Mouse (Mus musculus): ENCODE results near the gene Gfod1.

Gfod1 gene

DNA sequence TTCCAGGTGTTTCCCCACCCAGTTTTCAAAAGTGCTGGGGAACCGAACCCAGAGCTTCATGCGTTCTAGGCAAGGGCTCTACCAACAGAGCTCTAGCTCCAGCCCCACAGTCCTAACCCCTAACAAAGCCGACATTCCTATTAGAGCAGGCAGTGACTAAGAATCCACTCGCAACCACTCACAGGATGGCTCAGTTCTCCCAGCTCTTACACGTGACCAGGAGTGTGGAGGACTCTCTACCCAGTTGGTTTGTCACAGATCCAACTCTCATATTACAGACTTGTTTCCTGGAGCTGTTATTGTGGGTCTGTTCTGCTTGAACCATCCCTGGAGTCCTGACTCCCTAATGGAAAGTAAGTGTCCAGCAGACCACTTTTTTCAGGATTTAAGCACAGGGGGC is 40.3 kb downstream of the Gfod1 start:
- no peak for DNase-seq (ENCODE audit: low read depth, low spot score)

DNA sequence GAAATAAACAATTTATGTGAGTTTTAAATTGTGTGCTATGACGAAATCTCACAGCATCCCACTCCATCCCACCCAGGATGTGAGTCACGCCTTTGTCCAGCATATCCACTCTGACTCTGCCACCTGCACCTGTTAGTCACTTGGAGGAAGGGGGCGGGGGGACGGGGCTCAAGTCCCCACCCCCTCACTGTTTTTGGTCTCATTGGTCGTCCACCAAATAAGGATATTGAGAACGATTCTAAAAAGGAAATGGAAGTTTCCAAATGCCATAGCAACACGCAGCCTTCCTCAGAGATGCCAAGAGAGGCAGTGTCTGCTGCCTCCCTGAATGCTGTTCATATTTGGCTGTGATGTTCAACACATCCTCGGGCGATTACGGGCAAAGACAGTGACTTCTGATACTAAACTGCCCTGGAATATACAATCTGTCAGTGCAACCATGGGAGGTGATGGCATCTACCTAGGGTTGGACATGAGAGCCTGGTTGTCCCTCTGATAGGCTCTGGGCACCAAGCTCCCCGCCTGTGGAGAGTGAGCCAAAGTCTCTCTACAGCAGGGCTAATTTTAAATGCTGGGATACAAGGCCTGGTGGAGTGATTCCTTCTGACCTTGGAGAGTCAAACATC is 41.7 kb downstream of the Gfod1 start:
- no peak for DNase-seq (ENCODE audit: low read depth, low spot score)

DNA sequence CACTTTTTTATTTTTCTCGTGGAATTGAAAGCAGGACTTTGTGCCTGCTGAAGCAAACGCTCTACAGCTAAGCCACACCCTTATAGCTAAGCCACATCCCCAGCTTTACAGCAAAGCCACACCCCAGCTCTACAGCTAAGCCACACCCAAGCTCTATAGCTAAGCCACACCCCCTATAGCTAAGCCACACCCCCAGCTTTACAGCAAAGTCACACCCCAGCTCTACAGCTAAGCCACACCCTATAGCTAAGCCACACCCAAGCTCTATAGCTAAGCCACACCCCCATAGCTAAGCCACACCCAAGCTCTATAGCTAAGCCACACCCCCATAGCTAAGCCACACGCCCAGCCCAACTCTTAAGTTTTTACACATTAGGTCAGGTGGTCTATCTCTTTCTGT is 42.7 kb downstream of the Gfod1 start:
- no peak for DNase-seq (ENCODE audit: low read depth, low spot score)

- no peak for DNase-seq (ENCODE audit: low read depth, low spot score)
Measured at GRCm38 (mm10) chr13:43260731-43261130, 43.2 kb downstream of the Gfod1 start.

DNA sequence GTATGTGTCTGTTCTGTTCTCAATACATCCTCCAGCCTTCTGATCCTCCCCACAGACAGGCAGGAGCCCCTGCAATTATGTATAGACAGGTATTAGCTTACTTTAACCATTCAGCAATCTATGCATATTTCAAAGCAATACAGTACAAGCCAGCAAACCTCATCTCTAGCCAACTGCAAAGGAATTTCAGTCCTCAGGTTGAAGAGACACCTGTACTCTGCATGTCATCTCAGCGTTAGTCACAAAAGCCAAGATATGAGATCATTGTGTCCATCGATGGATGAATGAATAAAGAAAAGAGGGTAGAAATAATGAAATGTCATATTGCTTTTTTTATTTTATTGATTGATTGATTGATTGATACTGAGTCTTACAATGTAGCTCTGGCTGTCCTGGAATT is 47.5 kb downstream of the Gfod1 start:
- no peak for DNase-seq (ENCODE audit: low read depth, low spot score)

DNA sequence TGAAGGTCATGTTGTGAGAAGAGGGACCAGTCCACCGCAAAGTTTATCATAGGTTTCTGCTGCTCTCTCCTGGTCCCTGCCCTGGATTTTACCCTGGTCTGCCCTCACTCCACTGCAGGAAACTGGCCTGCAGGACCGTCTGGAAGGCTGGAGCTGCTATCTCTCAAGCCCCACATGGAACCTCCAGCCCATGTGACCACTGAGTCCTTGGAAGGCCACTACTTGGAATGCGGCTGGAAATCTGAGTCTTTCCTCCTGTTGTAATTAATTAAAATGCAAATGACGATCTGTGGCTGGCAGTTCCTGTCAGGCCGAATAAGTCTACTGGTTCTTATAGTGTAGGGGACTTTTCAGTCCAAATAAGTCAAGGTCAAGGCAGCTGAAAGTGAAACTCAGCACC is 50.4 kb downstream of the Gfod1 start:
- no peak for DNase-seq (ENCODE audit: low read depth, low spot score)

DNA sequence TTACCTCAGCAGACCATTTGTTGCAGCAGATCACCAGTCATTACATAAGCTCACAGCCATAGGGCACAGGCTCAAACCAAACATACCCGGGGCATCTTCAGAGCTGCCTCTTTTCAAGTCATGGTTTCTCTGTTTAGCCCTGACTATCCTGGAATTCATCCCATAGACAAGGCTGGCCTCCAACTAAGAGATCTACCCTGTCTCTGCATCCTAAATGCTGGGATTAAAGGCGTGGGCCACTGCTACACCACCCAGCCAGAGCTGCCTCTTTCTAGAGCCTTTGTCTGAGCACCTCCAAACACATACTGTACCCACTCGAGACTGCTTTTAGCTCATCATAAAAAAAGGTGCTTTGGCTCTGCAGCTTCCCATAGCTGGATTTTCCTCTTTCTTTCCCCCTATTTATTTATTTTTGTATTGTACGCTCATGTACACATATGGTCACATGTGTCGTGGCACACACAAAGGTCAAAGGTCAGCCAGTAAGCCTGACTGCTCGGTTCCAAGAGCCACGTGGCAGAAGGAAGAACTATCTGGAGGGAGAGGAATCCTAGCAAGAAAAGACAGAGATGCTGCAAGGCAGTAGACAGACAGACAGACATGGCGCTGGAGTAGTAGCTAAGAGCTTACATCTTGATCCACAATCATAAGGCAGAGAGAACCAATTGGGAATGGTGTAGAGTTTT is 51.7 kb downstream of the Gfod1 start:
- no peak for DNase-seq (ENCODE audit: low read depth, low spot score)

- no peak for DNase-seq (ENCODE audit: low read depth, low spot score)
Measured at GRCm38 (mm10) chr13:43251391-43251790, 52.6 kb downstream of the Gfod1 start.

DNA sequence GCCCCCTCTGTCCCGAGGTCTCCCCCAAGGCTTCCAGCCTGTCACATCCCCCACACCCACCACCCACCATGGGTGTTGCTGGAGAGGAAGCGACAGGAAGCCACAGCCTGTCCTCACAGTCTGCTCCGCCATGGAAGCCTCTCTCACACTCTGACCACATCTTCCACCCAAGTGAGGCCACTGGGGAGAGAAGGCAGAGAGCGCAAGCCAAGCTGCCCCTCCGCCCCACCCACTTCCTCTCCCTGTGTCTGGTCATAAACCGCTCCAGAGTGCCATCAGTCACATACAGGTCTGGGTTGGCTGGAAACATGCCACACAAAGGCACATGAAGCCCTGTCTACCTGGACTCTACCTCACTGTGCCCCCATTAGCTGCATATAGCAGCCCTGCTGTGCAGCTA is 53.3 kb downstream of the Gfod1 start:
- no peak for DNase-seq (ENCODE audit: low read depth, low spot score)

DNA sequence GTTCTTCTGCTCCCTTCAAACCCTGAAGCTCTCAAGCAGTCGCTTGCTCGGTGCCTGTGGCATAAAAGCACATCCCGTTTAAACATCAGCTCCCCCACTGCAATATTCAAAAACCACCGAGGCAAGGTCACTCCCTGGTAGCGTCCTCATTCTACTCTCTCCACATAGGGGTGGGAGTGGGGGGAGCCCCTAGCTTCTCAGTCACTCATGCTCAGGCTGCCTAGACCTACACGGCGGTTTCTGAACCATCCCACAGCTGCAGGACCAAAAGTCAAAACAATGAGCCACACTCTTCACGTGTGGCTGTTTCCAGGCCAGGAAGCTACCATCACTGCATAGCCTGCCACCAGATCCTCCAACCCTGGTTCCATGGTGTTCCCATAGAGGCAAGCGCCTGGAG is 53.9 kb downstream of the Gfod1 start:
- DNase-seq (ENCODE audit: low read depth, low spot score), result no peak

GRCm38 (mm10) chr13:43248381-43248780 is 55.6 kb downstream of the Gfod1 start:
- DNase-seq (ENCODE audit: low read depth, low spot score), result no peak

DNA sequence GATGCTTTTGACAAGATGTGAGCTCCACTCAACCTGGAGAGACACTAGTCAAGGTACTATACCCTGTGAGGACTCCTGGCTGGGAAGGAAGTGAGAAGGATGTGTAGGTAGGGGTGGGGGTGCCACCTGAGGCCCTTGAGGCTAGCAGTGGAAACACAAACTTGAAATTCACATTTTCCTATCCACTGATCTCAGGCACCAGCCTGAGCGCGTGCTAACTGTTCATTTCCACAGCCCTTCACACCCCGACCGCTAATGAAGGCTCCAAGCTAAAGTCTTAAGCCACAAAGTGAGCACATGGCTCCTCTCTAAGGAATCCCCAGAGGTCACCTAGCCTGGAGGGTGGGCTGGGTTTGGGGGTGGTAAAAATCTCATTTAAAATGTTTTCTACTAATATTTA is 57.1 kb downstream of the Gfod1 start:
- no peak for DNase-seq (ENCODE audit: low read depth, low spot score)

- no peak for DNase-seq (ENCODE audit: low read depth, low spot score)
Measured at GRCm38 (mm10) chr13:43243793-43244192, 60.2 kb downstream of the Gfod1 start.

DNA sequence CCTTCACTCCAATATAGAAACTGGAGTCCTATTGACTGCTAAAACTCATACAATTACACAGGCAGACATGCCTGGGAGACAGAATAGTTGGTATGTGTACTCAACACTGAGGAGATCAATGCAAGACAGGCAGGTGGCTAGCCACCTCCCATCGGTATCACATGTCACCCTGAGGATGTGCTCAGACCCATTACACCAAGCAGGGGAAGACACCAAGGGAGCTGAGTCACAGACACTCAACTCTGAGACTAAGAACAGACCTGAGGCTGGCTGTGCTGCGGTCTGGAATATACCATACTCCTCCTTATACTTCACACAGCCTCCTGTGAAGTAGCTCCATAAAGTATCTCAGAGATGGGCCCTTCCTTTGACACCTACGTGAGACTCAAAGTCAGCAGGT is 60.7 kb downstream of the Gfod1 start:
- DNase-seq (ENCODE audit: low read depth, low spot score), result no peak

DNA sequence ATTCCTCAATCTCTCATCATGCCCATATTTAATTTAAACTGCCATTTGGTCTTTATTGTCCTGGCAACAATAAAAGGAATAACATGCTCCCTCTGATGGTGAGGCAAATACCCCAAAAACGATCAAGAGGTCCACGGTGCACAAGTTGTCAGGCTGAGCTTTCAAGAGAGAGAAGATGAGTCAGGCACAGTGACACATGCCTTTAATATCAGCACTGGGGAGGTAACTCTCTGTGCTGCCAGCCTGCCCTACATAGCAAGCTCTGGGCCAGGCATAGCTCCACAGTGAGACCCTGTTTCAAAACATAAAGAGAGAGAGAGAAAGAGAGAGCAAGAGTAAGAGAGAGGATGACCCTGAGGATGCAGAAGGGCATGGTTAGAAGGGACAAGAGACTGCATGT is 62.2 kb downstream of the Gfod1 start:
- no peak for DNase-seq (ENCODE audit: low read depth, low spot score)

DNA sequence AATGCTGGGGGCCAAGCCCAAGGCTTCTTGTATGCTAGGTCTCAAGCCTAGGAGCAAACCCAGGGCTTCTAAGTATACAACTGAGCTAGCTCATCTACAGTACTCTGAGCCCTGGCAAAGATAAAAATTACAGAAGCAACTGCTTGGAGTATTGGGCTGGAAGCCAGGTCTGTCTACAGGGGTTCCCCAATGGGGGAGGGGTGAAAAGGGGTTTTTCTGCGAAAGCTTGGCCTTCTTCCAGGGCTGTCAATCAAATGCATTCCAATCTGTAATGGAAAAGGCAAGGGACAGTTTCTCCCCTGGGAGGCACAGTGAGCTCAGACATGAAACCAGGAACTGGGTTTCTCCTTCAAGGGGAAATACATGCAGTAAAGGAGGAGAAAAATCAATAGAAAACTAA is 62.9 kb downstream of the Gfod1 start:
- DNase-seq (ENCODE audit: low read depth, low spot score), result no peak

- DNase-seq (ENCODE audit: low read depth, low spot score), result no peak
Measured at GRCm38 (mm10) chr13:43239790-43240216, 64.2 kb downstream of the Gfod1 start.

DNA sequence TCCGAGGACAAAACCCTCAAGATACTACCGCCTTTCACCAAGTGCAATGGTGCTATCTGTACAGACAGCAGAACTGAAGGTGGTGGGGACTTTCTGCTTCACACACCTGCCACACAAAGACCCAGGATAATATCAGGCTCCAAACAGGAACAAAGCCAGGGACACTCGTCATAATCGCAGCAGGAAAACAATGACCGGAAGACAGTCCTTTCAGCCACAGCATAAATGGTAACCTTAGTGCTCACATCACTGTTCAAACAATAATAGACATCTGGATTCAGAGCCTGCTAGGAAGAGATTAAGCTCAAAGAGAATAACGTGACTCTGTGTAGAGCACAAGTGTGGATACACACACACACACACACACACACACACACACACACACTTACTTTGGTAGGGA is 67.3 kb downstream of the Gfod1 start:
- no peak for DNase-seq (ENCODE audit: low read depth, low spot score)

DNA sequence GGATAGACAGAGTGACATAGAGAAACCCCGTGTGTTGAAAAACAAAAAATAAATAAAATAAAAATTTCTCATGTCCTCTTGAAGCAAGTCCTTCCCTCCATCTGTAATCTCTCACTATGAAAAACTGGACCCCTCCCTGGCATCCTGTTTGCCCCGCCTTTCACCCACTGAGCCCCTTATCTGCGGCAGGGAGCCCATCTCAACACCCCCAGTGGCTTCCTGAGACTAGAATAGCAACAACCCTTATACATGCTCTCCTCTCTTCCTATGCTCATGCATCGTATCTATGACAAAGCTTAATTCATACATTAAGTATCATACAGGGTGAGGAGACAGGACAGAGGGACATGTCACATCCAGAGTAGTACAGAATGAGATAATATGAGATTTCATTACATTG is 68.0 kb downstream of the Gfod1 start:
- DNase-seq (ENCODE audit: low read depth, low spot score), result no peak

DNA sequence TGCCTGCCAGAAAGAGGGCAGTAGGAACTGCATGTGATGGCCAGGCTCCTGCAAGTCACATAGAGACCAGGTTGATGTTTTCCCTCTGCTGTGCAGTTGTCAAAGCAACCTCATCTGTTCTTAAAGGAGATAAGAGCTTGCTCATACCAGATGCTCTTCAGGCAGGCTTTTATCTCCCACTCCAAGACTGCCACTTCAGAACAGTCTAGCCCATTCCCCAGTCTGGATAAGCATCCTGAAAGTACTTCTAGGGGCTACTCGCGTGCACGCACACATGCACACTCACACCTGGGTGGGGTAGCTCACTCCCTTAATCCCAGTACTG is 68.4 kb downstream of the Gfod1 start:
- no peak for DNase-seq (ENCODE audit: low read depth, low spot score)

DNA sequence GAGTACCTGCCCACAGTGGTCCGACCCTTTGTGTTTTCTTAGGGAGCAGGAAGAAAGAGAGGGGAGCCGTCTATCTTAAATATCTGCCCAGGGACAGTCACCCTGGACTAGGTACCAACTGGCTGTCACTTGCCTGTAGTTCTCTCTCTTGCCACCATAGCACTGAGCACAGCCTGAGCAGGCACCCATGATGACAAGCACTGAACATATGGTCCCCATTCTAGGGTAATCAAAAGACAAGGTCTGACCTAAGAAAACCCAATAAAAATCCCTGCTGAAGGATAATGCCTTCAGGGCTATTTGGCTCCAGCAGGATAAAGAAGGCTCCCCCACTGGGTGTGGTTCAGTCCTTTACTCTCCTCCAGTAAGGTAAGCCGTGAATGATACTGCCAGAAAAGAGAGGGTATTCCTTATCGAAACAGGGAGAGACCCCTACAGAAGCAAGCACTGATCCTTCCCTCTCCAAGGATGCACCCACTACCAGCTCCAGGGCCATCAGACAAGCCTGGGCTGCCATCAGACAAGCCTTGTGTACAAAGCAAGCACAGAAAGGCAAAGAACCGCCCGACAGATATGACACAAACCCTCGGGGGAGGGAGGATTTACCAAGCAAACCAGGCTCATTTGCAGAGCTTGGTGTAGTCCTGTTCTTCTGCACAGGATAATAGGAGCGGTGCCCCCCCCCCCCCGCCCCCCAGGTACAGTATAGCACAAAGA is 68.9 kb downstream of the Gfod1 start:
- no peak for DNase-seq (ENCODE audit: low read depth, low spot score)

DNA sequence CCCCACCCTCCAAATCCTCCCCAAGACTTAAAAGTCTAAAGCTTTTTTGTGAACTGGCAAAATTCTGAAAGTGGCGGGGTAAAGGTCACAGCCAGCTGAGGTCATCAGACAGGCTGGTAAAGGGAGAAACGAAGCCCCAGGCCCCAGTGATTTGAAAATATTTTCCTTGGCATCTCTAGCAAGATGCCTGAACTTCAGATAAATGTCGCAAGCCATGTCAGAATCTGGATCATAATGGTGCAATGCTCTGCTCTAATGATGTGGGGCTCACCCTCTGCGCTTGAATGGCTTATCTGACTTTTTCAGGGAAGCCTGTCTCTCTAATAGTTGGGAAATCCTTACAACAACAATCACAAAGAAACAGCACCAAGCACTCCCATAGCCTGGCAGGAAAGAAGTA is 70.6 kb downstream of the Gfod1 start:
- no peak for DNase-seq (ENCODE audit: low read depth, low spot score)
